In genomic region chr19:4203604-4204326, GRCm38 (mm10) we compare ENCODE assay signal across 11 mouse cellular contexts. TPM values are rescaled to one million over a fixed set of nuclear protein-coding genes. Genes with fewer than 3 reads are reported as not detected.
DNase-seq lines count a peak whose midpoint lies in the region; ATAC-seq and TF ChIP-seq lines count a peak whose summit lies in the region.
"Had no signal": no experiment of that assay in that cellular context is flagged by ENCODE, and none has a peak within 500 bp of the region (broad histone marks: within the 10 kb centered on the region; RNA-seq: fewer than 3 reads in every experiment).

No protein-coding gene starts in this region.

- intact Hi-C loops in gastrocnemius, adult 2 months (cut with DNase I): no loop called here

- H3K4me1 ChIP-seq in liver, adult 2 months (ENCODE audit: control insufficient read depth, insufficient read depth, low read length): peaks cover 10% of the 10 kb centered on the region
- peaks cover 48% of the 10 kb centered on the region for H3K4me1 ChIP-seq in liver, embryonic 12.5 days
- H3K4me1 ChIP-seq in cortical plate, adult 2 months (ENCODE audit: control insufficient read depth, insufficient read depth, low read length): peaks cover 4% of the 10 kb centered on the region
- peaks cover 23% of the 10 kb centered on the region for H3K4me1 ChIP-seq in midbrain, embryonic 13.5 days (replicated peaks)
- H3K4me1 ChIP-seq in neural tube, embryonic 15.5 days: peaks cover 30% of the 10 kb centered on the region

- no peak for TF ChIP-seq POLR2A in liver, adult 2 months (IDR thresholded peaks at IDR 0.05; ENCODE audit: extremely low read depth, insufficient read depth, low read length)
- TF ChIP-seq POLR2A in cortical plate, adult 2 months (IDR thresholded peaks at IDR 0.05; ENCODE audit: extremely low read depth, insufficient read depth, low read length): 0 out of 2 replicates have a peak, but pooled peaks have one; percentile 26

- no peak for ATAC-seq in liver, embryonic 12.5 days
- ATAC-seq in monocyte, adult 5-6 weeks (replicated peaks; ENCODE audit: insufficient number of reproducible peaks, low FRiP score, low TSS enrichment, poor library complexity, severe bottlenecking): peak; percentile 44
- ATAC-seq in midbrain, embryonic 13.5 days: no peak
- ATAC-seq in neural tube, embryonic 15.5 days (ENCODE audit: low FRiP score): no peak

- no peaks in the 10 kb centered on the region for H3K79me2 ChIP-seq in liver, adult 2 months (ENCODE audit: control insufficient read depth, insufficient read depth, low read length)

- peak overlapping the region; percentile 2; the same call in 1 of the 2 replicates for H3K27ac ChIP-seq in gastrocnemius, adult 2 months
- H3K27ac ChIP-seq in liver, adult 2 months (replicated peaks; ENCODE audit: insufficient read depth, low read depth, low read length): 0 out of 2 replicates have a peak overlapping the region, but pooled peaks have one; percentile 10
- no peak overlapping the region for H3K27ac ChIP-seq in liver, embryonic 12.5 days
- peak overlapping the region; percentile 42; the same call in 1 of the 2 replicates for H3K27ac ChIP-seq in cortical plate, adult 2 months (ENCODE audit: insufficient read depth, low read length)
- H3K27ac ChIP-seq in midbrain, embryonic 13.5 days: no peak overlapping the region
- H3K27ac ChIP-seq in neural tube, embryonic 15.5 days (replicated peaks): no peak overlapping the region
- H3K27ac ChIP-seq: hindbrain, embryonic 10.5 days; neural tube, embryonic 12.5 days had no signal

- no peaks in the 10 kb centered on the region for H3K9me3 ChIP-seq in liver, embryonic 12.5 days (replicated peaks)
- no peaks in the 10 kb centered on the region for H3K9me3 ChIP-seq in midbrain, embryonic 13.5 days
- H3K9me3 ChIP-seq in neural tube, embryonic 15.5 days (replicated peaks): no peaks in the 10 kb centered on the region
- H3K9me3 ChIP-seq: hindbrain, embryonic 10.5 days; liver, embryonic 13.5 days; neural tube, embryonic 12.5 days had no signal

- no peak overlapping the region for H3K4me2 ChIP-seq in liver, embryonic 12.5 days
- H3K4me2 ChIP-seq in midbrain, embryonic 13.5 days (replicated peaks): no peak overlapping the region
- H3K4me2 ChIP-seq in neural tube, embryonic 15.5 days: no peak overlapping the region
- H3K4me2 ChIP-seq: liver, embryonic 13.5 days had no signal

- H3K36me3 ChIP-seq in liver, adult 2 months (ENCODE audit: control insufficient read depth, insufficient read depth, low read length): no peaks in the 10 kb centered on the region
- H3K36me3 ChIP-seq in liver, embryonic 12.5 days: peaks cover 18% of the 10 kb centered on the region
- peaks cover 6% of the 10 kb centered on the region; the same call in 1 of the 2 replicates for H3K36me3 ChIP-seq in midbrain, embryonic 13.5 days
- H3K36me3 ChIP-seq in neural tube, embryonic 15.5 days: peaks cover 5% of the 10 kb centered on the region; the same call in 1 of the 2 replicates

- no peak overlapping the region for H3K9ac ChIP-seq in liver, adult 2 months (ENCODE audit: low read depth, low read length)
- H3K9ac ChIP-seq in liver, embryonic 12.5 days: no peak overlapping the region
- H3K9ac ChIP-seq in midbrain, embryonic 13.5 days (replicated peaks): no peak overlapping the region
- H3K9ac ChIP-seq in neural tube, embryonic 15.5 days (replicated peaks): no peak overlapping the region
- H3K9ac ChIP-seq: liver, embryonic 13.5 days; neural tube, embryonic 12.5 days had no signal

- H3K27me3 ChIP-seq in liver, adult 2 months (ENCODE audit: control insufficient read depth, insufficient read depth, low read length): no peaks in the 10 kb centered on the region
- H3K27me3 ChIP-seq in liver, embryonic 12.5 days (replicated peaks): peaks cover 47% of the 10 kb centered on the region
- H3K27me3 ChIP-seq in midbrain, embryonic 13.5 days: peaks cover 28% of the 10 kb centered on the region
- H3K27me3 ChIP-seq in neural tube, embryonic 15.5 days (replicated peaks): peaks cover 16% of the 10 kb centered on the region; the same call in 1 of the 2 replicates

- H3K4me3 ChIP-seq in gastrocnemius, adult 2 months: no peak overlapping the region
- no peak overlapping the region for H3K4me3 ChIP-seq in liver, adult 2 months (ENCODE audit: insufficient read depth, low read depth, low read length)
- H3K4me3 ChIP-seq in liver, embryonic 12.5 days: no peak overlapping the region
- H3K4me3 ChIP-seq in cortical plate, adult 2 months (ENCODE audit: insufficient read depth, low read length): no peak overlapping the region
- no peak overlapping the region for H3K4me3 ChIP-seq in midbrain, embryonic 13.5 days (replicated peaks)
- H3K4me3 ChIP-seq in neural tube, embryonic 15.5 days (replicated peaks): no peak overlapping the region
- H3K4me3 ChIP-seq: liver, embryonic 13.5 days; neural tube, embryonic 12.5 days had no signal

- DNase-seq in gastrocnemius, adult 2 months: no peak
- no peak for DNase-seq in gastrocnemius, postnatal 25 days
- no peak for DNase-seq in liver, adult 2 months (ENCODE audit: extremely low read depth, low read depth, low spot score)
- DNase-seq: liver, embryonic 13.5 days had no signal

- 69% methylated on average over 13 of the region's 13 CpGs for WGBS in liver, adult 2 months
- 35% methylated on average over 13 of the region's 13 CpGs for WGBS in liver, embryonic 12.5 days (ENCODE audit: insufficient replicate concordance)
- 62% methylated on average over 13 of the region's 13 CpGs for WGBS in midbrain, embryonic 13.5 days
- WGBS in neural tube, embryonic 15.5 days: 62% methylated on average over 13 of the region's 13 CpGs

- no peak for TF ChIP-seq CTCF in gastrocnemius, adult 2 months (IDR thresholded peaks at IDR 0.05)
- no peak for TF ChIP-seq CTCF in liver, adult 2 months (IDR thresholded peaks at IDR 0.05; ENCODE audit: low read depth, low read length)
- TF ChIP-seq CTCF in cortical plate, adult 2 months (IDR thresholded peaks at IDR 0.05; ENCODE audit: extremely low read depth, insufficient read depth, low read length): no peak

RNA-seq across cellular contexts. Expression of gene Rad9a, which starts 2.3 kb away (rescaled TPM):
- total RNA-seq in gastrocnemius, adult 2 months (2021): 1 to 10 TPM; 2.8 to 3.4 TPM
- total RNA-seq in gastrocnemius, postnatal 25 days (2021): 1 to 10 TPM; 2.5 to 3.5 TPM
- total RNA-seq in liver, adult 2 months (2014; rRNA removed): 0.74 and 1.3 TPM in 2 replicates
- 7.0 and 7.5 TPM in 2 replicates for polyA plus RNA-seq in liver, adult 2 months (2012; rRNA removed)
- polyA plus RNA-seq in liver, embryonic 12.5 days (2016; fragmentation: Nextera tagmentation; extraction: Ambion mirVana): 26.5 and 26.8 TPM in 2 replicates
- 17.3 and 18.4 TPM in 2 replicates for polyA plus RNA-seq in cortical plate, adult 2 months (2012; rRNA removed)
- total RNA-seq in monocyte, adult 5-6 weeks (2017): 19.1 to 26.3 TPM (median 20.7 TPM) in 3 replicates
- 24.9 and 26.3 TPM in 2 replicates for polyA plus RNA-seq in midbrain, embryonic 13.5 days (2015; fragmentation: Nextera tagmentation; extraction: Ambion mirVana)
- polyA plus RNA-seq in neural tube, embryonic 15.5 days (2015; fragmentation: Nextera tagmentation; extraction: Ambion mirVana): 24.3 and 27.2 TPM in 2 replicates

RNA-seq across cellular contexts. Expression of gene Clcf1, which starts 10.3 kb away (rescaled TPM):
- total RNA-seq in gastrocnemius, adult 2 months (2021): under 1 TPM; 0.38 to 0.89 TPM
- under 1 TPM; 0.28 to 0.59 TPM for total RNA-seq in gastrocnemius, postnatal 25 days (2021)
- total RNA-seq in liver, adult 2 months (2014; rRNA removed): 0.27 and 0.28 TPM in 2 replicates
- 0.87 and 3.8 TPM in 2 replicates for polyA plus RNA-seq in liver, adult 2 months (2012; rRNA removed)
- 0.73 and 1.3 TPM in 2 replicates for polyA plus RNA-seq in liver, embryonic 12.5 days (2016; fragmentation: Nextera tagmentation; extraction: Ambion mirVana)
- polyA plus RNA-seq in cortical plate, adult 2 months (2012; rRNA removed): 2.4 and 2.8 TPM in 2 replicates
- 10.2 to 28.8 TPM (median 19.7 TPM) in 3 replicates for total RNA-seq in monocyte, adult 5-6 weeks (2017)
- 0.64 and 0.70 TPM in 2 replicates for polyA plus RNA-seq in midbrain, embryonic 13.5 days (2015; fragmentation: Nextera tagmentation; extraction: Ambion mirVana)
- 0.78 and 2.2 TPM in 2 replicates for polyA plus RNA-seq in neural tube, embryonic 15.5 days (2015; fragmentation: Nextera tagmentation; extraction: Ambion mirVana)

RNA-seq across cellular contexts. Expression of gene AC109138.7, which starts 10.4 kb away (rescaled TPM):
- not detected for total RNA-seq in gastrocnemius, adult 2 months (2021)
- not detected for total RNA-seq in gastrocnemius, postnatal 25 days (2021)
- not detected in 2 replicates for total RNA-seq in liver, adult 2 months (2014; rRNA removed)
- polyA plus RNA-seq in liver, adult 2 months (2012; rRNA removed): not detected in 2 replicates
- polyA plus RNA-seq in liver, embryonic 12.5 days (2016; fragmentation: Nextera tagmentation; extraction: Ambion mirVana): not detected in 2 replicates
- not detected in 2 replicates for polyA plus RNA-seq in cortical plate, adult 2 months (2012; rRNA removed)
- not detected in 3 replicates for total RNA-seq in monocyte, adult 5-6 weeks (2017)
- not detected in 2 replicates for polyA plus RNA-seq in midbrain, embryonic 13.5 days (2015; fragmentation: Nextera tagmentation; extraction: Ambion mirVana)
- polyA plus RNA-seq in neural tube, embryonic 15.5 days (2015; fragmentation: Nextera tagmentation; extraction: Ambion mirVana): not detected in 2 replicates
- polyA plus RNA-seq: hindbrain, embryonic 10.5 days; liver, embryonic 13.5 days; neural tube, embryonic 12.5 days had no signal

RNA-seq across cellular contexts. Expression of gene Ppp1ca, which starts 11.9 kb away (rescaled TPM):
- 100 to 1,000 TPM; 201 to 214 TPM for total RNA-seq in gastrocnemius, adult 2 months (2021)
- 100 to 1,000 TPM; 206 to 208 TPM for total RNA-seq in gastrocnemius, postnatal 25 days (2021)
- total RNA-seq in liver, adult 2 months (2014; rRNA removed): 170 TPM in 2 replicates
- 399 and 571 TPM in 2 replicates for polyA plus RNA-seq in liver, adult 2 months (2012; rRNA removed)
- polyA plus RNA-seq in liver, embryonic 12.5 days (2016; fragmentation: Nextera tagmentation; extraction: Ambion mirVana): 572 and 577 TPM in 2 replicates
- 385 and 421 TPM in 2 replicates for polyA plus RNA-seq in cortical plate, adult 2 months (2012; rRNA removed)
- 479 to 544 TPM (median 541 TPM) in 3 replicates for total RNA-seq in monocyte, adult 5-6 weeks (2017)
- polyA plus RNA-seq in midbrain, embryonic 13.5 days (2015; fragmentation: Nextera tagmentation; extraction: Ambion mirVana): 636 and 651 TPM in 2 replicates
- polyA plus RNA-seq in neural tube, embryonic 15.5 days (2015; fragmentation: Nextera tagmentation; extraction: Ambion mirVana): 589 and 681 TPM in 2 replicates

RNA-seq across cellular contexts. Expression of gene Tbc1d10c, which starts 12.7 kb away (rescaled TPM):
- 1 to 10 TPM; 6.7 to 6.8 TPM for total RNA-seq in gastrocnemius, adult 2 months (2021)
- 1 to 10 TPM; 4.7 to 5.9 TPM for total RNA-seq in gastrocnemius, postnatal 25 days (2021)
- total RNA-seq in liver, adult 2 months (2014; rRNA removed): 0.46 and 1.4 TPM in 2 replicates
- polyA plus RNA-seq in liver, adult 2 months (2012; rRNA removed): 1.7 and 2.2 TPM in 2 replicates
- 4.3 and 4.9 TPM in 2 replicates for polyA plus RNA-seq in liver, embryonic 12.5 days (2016; fragmentation: Nextera tagmentation; extraction: Ambion mirVana)
- 2.2 and 2.4 TPM in 2 replicates for polyA plus RNA-seq in cortical plate, adult 2 months (2012; rRNA removed)
- 71.5 to 178 TPM (median 83.5 TPM) in 3 replicates for total RNA-seq in monocyte, adult 5-6 weeks (2017)
- 0.78 and 0.93 TPM in 2 replicates for polyA plus RNA-seq in midbrain, embryonic 13.5 days (2015; fragmentation: Nextera tagmentation; extraction: Ambion mirVana)
- 0.74 and 20.7 TPM in 2 replicates for polyA plus RNA-seq in neural tube, embryonic 15.5 days (2015; fragmentation: Nextera tagmentation; extraction: Ambion mirVana)

Comparison
In these comparisons a context has a peak if more than half of its experiments do, and no peak if none do; other contexts are left out.
1. H3K27ac ChIP-seq: peak in gastrocnemius, adult 2 months (single experiment), liver, adult 2 months (single experiment) and cortical plate, adult 2 months (single experiment); none in liver, embryonic 12.5 days (single experiment), midbrain, embryonic 13.5 days (single experiment) and neural tube, embryonic 15.5 days (single experiment).